ENCODE assay signal across 20 mouse cellular contexts in the genomic region with DNA sequence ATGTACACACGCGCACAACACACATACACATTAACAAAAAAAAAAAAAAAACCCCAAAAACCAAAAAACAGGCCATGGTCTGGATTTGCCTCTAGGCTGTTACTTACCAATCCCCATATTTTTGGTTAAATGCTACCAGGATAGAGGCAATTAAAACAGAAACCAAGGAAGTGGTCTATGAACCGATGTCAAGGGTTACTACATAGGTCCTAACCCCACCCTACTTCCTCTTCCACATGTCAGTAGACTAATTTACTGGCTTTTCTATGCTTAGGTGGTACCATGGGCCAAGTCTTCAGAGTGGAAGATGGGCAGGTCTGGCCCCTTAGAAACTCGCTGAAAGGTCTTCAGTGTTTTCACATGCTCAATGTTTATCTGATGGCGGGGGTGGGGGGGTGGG. TPM values are rescaled to one million over a fixed set of nuclear protein-coding genes. Genes with fewer than 3 reads are reported as not detected.
DNase-seq lines count a peak whose midpoint lies in the region; ATAC-seq and TF ChIP-seq lines count a peak whose summit lies in the region.
"Had no signal": no experiment of that assay in that cellular context is flagged by ENCODE, and none has a peak within 500 bp of the region (broad histone marks: within the 10 kb centered on the region; RNA-seq: fewer than 3 reads in every experiment).

No protein-coding gene starts in this region.

- no peak overlapping the region for H3K27ac ChIP-seq in MEL (ENCODE audit: control insufficient read depth, low read depth, low read length)
- no peak overlapping the region for H3K27ac ChIP-seq in limb, embryonic 10.5 days
- H3K27ac ChIP-seq: embryonic facial prominence, embryonic 13.5 days; forebrain, embryonic 13.5 days; hindbrain, embryonic 13.5 days; hindbrain, postnatal 0 days had no signal

- H3K36me3 ChIP-seq in MEL (ENCODE audit: control insufficient read depth in 1 of 2, insufficient read depth in 2 of 2, low read length in 2 of 2) = peaks cover 0 to 17% of the 10 kb centered on the region in 2 experiments; a peak in 2 of 4 replicates
- H3K36me3 ChIP-seq in limb, embryonic 10.5 days = no peaks in the 10 kb centered on the region
- H3K36me3 ChIP-seq: embryonic facial prominence, embryonic 13.5 days; hindbrain, embryonic 13.5 days had no signal

- peak overlapping the region; percentile 9; the same call in 1 of the 2 replicates for H3K9ac ChIP-seq in MEL (ENCODE audit: control insufficient read depth, low read depth, low read length, poor library complexity, severe bottlenecking)
- H3K9ac ChIP-seq: embryonic facial prominence, embryonic 13.5 days; forebrain, embryonic 13.5 days; forebrain, postnatal 0 days; hindbrain, embryonic 13.5 days had no signal

- peaks cover 0 to 12% of the 10 kb centered on the region in 2 experiments; a peak in 3 of 4 replicates for H3K4me1 ChIP-seq in MEL (ENCODE audit: control insufficient read depth in 1 of 2, insufficient read depth in 2 of 2, low read length in 2 of 2)
- H3K4me1 ChIP-seq in limb, embryonic 10.5 days = peaks cover 3% of the 10 kb centered on the region; the same call in 1 of the 2 replicates
- H3K4me1 ChIP-seq: embryonic facial prominence, embryonic 13.5 days; forebrain, embryonic 13.5 days; hindbrain, embryonic 13.5 days had no signal

- 83% methylated on average over 5 of the region's 5 CpGs for WGBS in limb, embryonic 10.5 days

- TF ChIP-seq RAD21 in MEL (IDR thresholded peaks at IDR 0.05; ENCODE audit: low read depth, low read length) = no peak

- H3K4me3 ChIP-seq in MEL (ENCODE audit: control insufficient read depth in 1 of 2, insufficient read depth in 1 of 2, low read depth in 2 of 2, low read length in 2 of 2) = peak overlapping the region; percentile 3 to 20; a peak in 1 of 4 replicates
- no peak overlapping the region for H3K4me3 ChIP-seq in limb, embryonic 10.5 days
- H3K4me3 ChIP-seq: embryonic facial prominence, embryonic 13.5 days; forebrain, embryonic 13.5 days; hindbrain, embryonic 13.5 days had no signal

- TF ChIP-seq CTCF in MEL (IDR thresholded peaks at IDR 0.05 in 2 of 3, conservative IDR thresholded peaks at IDR 0.05 in 1 of 3; ENCODE audit: control insufficient read depth in 1 of 3, insufficient read depth in 1 of 3, low read depth in 2 of 3, low read length in 3 of 3, poor library complexity in 1 of 3, severe bottlenecking in 1 of 3) = no peak

- no peaks in the 10 kb centered on the region for H3K79me2 ChIP-seq in MEL (ENCODE audit: control insufficient read depth, insufficient read depth, low read length, poor library complexity)

- no peak for TF ChIP-seq EP300 in MEL (IDR thresholded peaks at IDR 0.05; ENCODE audit: low read depth in 1 of 2, low read length in 2 of 2)

- DNase-seq in A20 (ENCODE audit: low read depth, low spot score) (peak; percentile 13), MEL (ENCODE audit: low read depth, low spot score) (peak; percentile 72)
- DNase-seq in cerebellum, postnatal 36 days = no peak
- no peak for DNase-seq in thymus, postnatal 0 days (ENCODE audit: low spot score)
- no peak for DNase-seq in limb, embryonic 10.5 days (ENCODE audit: low spot score)
- DNase-seq: adrenal gland, postnatal 14 days; cerebellum, adult 11-12 months; cerebellum, postnatal 14 days; forebrain, postnatal 0 days; gastrocnemius, postnatal 14 days; heart, postnatal 10 days; heart, postnatal 4 days; kidney, adult 11 months; kidney, adult 9 months had no signal

- ATAC-seq in hematopoietic stem cell, adult 5-6 weeks (replicated peaks in 1 of 2; ENCODE audit: insufficient read depth in 1 of 2, low FRiP score in 2 of 2, low TSS enrichment in 1 of 2, low read depth in 1 of 2, poor library complexity in 2 of 2, severe bottlenecking in 2 of 2) = peak; percentile 66 to 81
- peak; percentile 88 for ATAC-seq in megakaryocyte progenitor cell, adult 5-6 weeks (replicated peaks; ENCODE audit: poor library complexity)
- ATAC-seq: forebrain, embryonic 13.5 days; forebrain, postnatal 0 days; hindbrain, postnatal 0 days had no signal

- H3K27me3 ChIP-seq in MEL (ENCODE audit: control insufficient read depth in 1 of 2, insufficient read depth in 2 of 2, low read length in 2 of 2) = peaks cover 0 to 4% of the 10 kb centered on the region in 2 experiments; a peak in 2 of 4 replicates
- no peaks in the 10 kb centered on the region for H3K27me3 ChIP-seq in limb, embryonic 10.5 days (ENCODE audit: low read depth, poor library complexity, severe bottlenecking)
- H3K27me3 ChIP-seq: embryonic facial prominence, embryonic 13.5 days; forebrain, embryonic 13.5 days; hindbrain, embryonic 13.5 days had no signal

- TF ChIP-seq POLR2A in MEL (IDR thresholded peaks at IDR 0.05; ENCODE audit: control insufficient read depth in 1 of 2, insufficient read depth in 1 of 2, low read depth in 1 of 2, low read length in 2 of 2, poor library complexity in 1 of 2) = no peak

- H3K9me3 ChIP-seq in MEL (replicated peaks; ENCODE audit: insufficient read depth, low read length) = no peaks in the 10 kb centered on the region
- no peaks in the 10 kb centered on the region for H3K9me3 ChIP-seq in limb, embryonic 10.5 days (replicated peaks)
- H3K9me3 ChIP-seq: embryonic facial prominence, embryonic 13.5 days; forebrain, embryonic 13.5 days; hindbrain, embryonic 13.5 days had no signal

TF ChIP-seq in MEL, 35 proteins besides CTCF, POLR2A, EP300 and RAD21:
- TF ChIP-seq POLR2AphosphoS2 (IDR thresholded peaks at IDR 0.05; ENCODE audit: low read length) (no peak), ZNF384 (IDR thresholded peaks at IDR 0.05; ENCODE audit: low read depth, low read length) (peak; percentile 35; the same call in 1 of the 2 replicates), SIN3A (IDR thresholded peaks at IDR 0.05; ENCODE audit: low read length) (peak; percentile 37; the same call in 1 of the 2 replicates)
TF ChIP-seq in MEL: peak in this region for 2.

RNA-seq across cellular contexts. Expression of a gene that starts 24.2 kb away (rescaled TPM):
- 14.5 and 21.1 TPM in 2 replicates for total RNA-seq in MEL (2012; rRNA removed)
- 10 to 100 TPM in 1 of 2 experiments, not detected in 1; 11.9 TPM for polyA plus RNA-seq in MEL (2012; ENCODE audit: insufficient read depth in 1 of 2, insufficient read length in 2 of 2, low read depth in 1 of 2, low replicate concordance in 2 of 2, missing spikeins in 1 of 2)
- total RNA-seq in hematopoietic stem cell, adult 5-6 weeks (2017) = 9.1 and 19.4 TPM in 2 replicates
- 7.2 and 10.4 TPM in 2 replicates for total RNA-seq in megakaryocyte progenitor cell, adult 5-6 weeks (2015)
- total RNA-seq in megakaryocyte progenitor cell, adult 5-6 weeks (2017) = 3.0 and 4.2 TPM in 2 replicates
- polyA plus RNA-seq in thymus, postnatal 0 days (2015; fragmentation: Nextera tagmentation; extraction: Ambion mirVana) = 11.5 and 11.8 TPM in 2 replicates
- polyA plus RNA-seq in limb, embryonic 10.5 days (2016; fragmentation: Nextera tagmentation; extraction: Ambion mirVana) = 29.8 and 31.3 TPM in 2 replicates

Comparison
In these comparisons a context has a peak if more than half of its experiments do, and no peak if none do; other contexts are left out.
1. DNase-seq: peak in A20 (single experiment) and MEL (single experiment); none in cerebellum, postnatal 36 days (0 of 2), thymus, postnatal 0 days (single experiment) and limb, embryonic 10.5 days (single experiment).